Mouse (Mus musculus): ENCODE results near the gene Gm5965.
"Not testable (repeated sequence)": the region's sequence is repeated elsewhere in the genome, so short reads cannot be mapped to it uniquely, and the experiment has no call there.

Gm5965 gene

GRCm38 (mm10) chr16:88777596-88777995 lies at the start of gene Gm5965:
Gm5965 (plus strand) TSS chr16:88777896.
- DNase-seq (ENCODE audit: low spot score): no peak

GRCm38 (mm10) chr16:88728812-88729275 lies 48.9 kb upstream of the Gm5965 start, which contains the start of gene Krtap13-1:
Krtap13-1 (plus strand) TSS chr16:88728862.
- no peak for DNase-seq (ENCODE audit: low spot score)

GRCm38 (mm10) chr16:88735391-88735790 lies 42.3 kb upstream of the Gm5965 start:
- DNase-seq (ENCODE audit: low spot score): no peak

- DNase-seq (ENCODE audit: low spot score): no peak
These were observed 32.9 kb upstream of the Gm5965 start for GRCm38 (mm10) chr16:88744750-88745340.

GRCm38 (mm10) chr16:88747943-88748342 lies 29.8 kb upstream of the Gm5965 start:
- no peak for DNase-seq (ENCODE audit: low spot score)

GRCm38 (mm10) chr16:88751535-88751934 lies 26.2 kb upstream of the Gm5965 start, which contains the start of gene Krtap13:
Krtap13 (minus strand) TSS chr16:88751635.
- not testable (repeated sequence) for DNase-seq (ENCODE audit: low spot score)

GRCm38 (mm10) chr16:88758547-88758946 lies 19.1 kb upstream of the Gm5965 start, which contains the start of gene 2310034C09Rik:
2310034C09Rik (plus strand) TSS chr16:88758847.
- DNase-seq (ENCODE audit: low spot score): not testable (repeated sequence)

- no peak for DNase-seq (ENCODE audit: low spot score)
These were observed 3.6 kb upstream of the Gm5965 start, which contains the start of gene 2310057N15Rik for GRCm38 (mm10) chr16:88774106-88774505. 2310057N15Rik (minus strand) TSS chr16:88774206.

GRCm38 (mm10) chr16:88786786-88787185 lies 9.1 kb downstream of the Gm5965 start:
- DNase-seq (ENCODE audit: low spot score): no peak

- no peak for DNase-seq (ENCODE audit: low spot score)
These were observed 34.1 kb downstream of the Gm5965 start, which contains the start of gene Gm20741 for GRCm38 (mm10) chr16:88811827-88812226. Gm20741 (minus strand) TSS chr16:88812220.

GRCm38 (mm10) chr16:88820066-88820465 lies 42.4 kb downstream of the Gm5965 start, which contains the start of gene Krtap15:
Krtap15 (plus strand) TSS chr16:88820215.
- no peak for DNase-seq (ENCODE audit: low spot score)

GRCm38 (mm10) chr16:88823736-88824135 lies 46.0 kb downstream of the Gm5965 start:
- no peak for DNase-seq (ENCODE audit: low spot score)

- DNase-seq (ENCODE audit: low spot score): no peak
These were observed 48.5 kb downstream of the Gm5965 start, which contains the start of gene Krtap14 for GRCm38 (mm10) chr16:88826095-88826652. Krtap14 (minus strand) TSS chr16:88826145.

- no peak for DNase-seq (ENCODE audit: low spot score)
These were observed 49.3 kb downstream of the Gm5965 start for GRCm38 (mm10) chr16:88826978-88827377.

Data from ovary, postnatal 36 days (tissue).